ENCODE assay signal across 25 mouse cellular contexts in genomic region chr15:85428140-85428539, GRCm38 (mm10).
DNase-seq lines count a peak whose midpoint lies in the region; ATAC-seq lines count a peak whose summit lies in the region.
"Had no signal": no experiment of that assay in that cellular context is flagged by ENCODE, and none has a peak within 500 bp of the region (broad histone marks: within the 10 kb centered on the region; RNA-seq: fewer than 3 reads in every experiment).

No protein-coding gene starts in this region.

- H3K4me1 ChIP-seq in hindbrain, embryonic 16.5 days (ENCODE audit: control insufficient read depth, insufficient read depth, low read depth, low read length): no peaks in the 10 kb centered on the region
- H3K4me1 ChIP-seq: embryonic facial prominence, embryonic 12.5 days; hindbrain, embryonic 10.5 days; midbrain, embryonic 13.5 days had no signal

- no peak overlapping the region for H3K27ac ChIP-seq in hindbrain, embryonic 16.5 days (ENCODE audit: low read depth, low read length)
- H3K27ac ChIP-seq: embryonic facial prominence, embryonic 12.5 days; gastrocnemius, adult 2 months; heart, embryonic 10.5 days; hindbrain, embryonic 10.5 days; hindbrain, postnatal 0 days; layer of hippocampus, adult 2 months; limb, embryonic 15.5 days; liver, embryonic 14.5 days; midbrain, embryonic 13.5 days had no signal

- intact Hi-C loops in left cerebral cortex, postnatal 14 days (cut with DNase I): no loop called here

- H3K36me3 ChIP-seq in hindbrain, embryonic 16.5 days (ENCODE audit: control insufficient read depth, insufficient read depth, low read length): no peaks in the 10 kb centered on the region
- H3K36me3 ChIP-seq: embryonic facial prominence, embryonic 12.5 days; heart, embryonic 10.5 days; hindbrain, embryonic 10.5 days; limb, embryonic 15.5 days; midbrain, embryonic 13.5 days had no signal

- no peak for ATAC-seq in hindbrain, embryonic 16.5 days
- ATAC-seq: forebrain, postnatal 0 days; hindbrain, postnatal 0 days; intestine, embryonic 16.5 days; midbrain, embryonic 13.5 days had no signal

- H3K27me3 ChIP-seq in hindbrain, embryonic 16.5 days (replicated peaks; ENCODE audit: control insufficient read depth, insufficient read depth, low read length): no peaks in the 10 kb centered on the region
- H3K27me3 ChIP-seq: embryonic facial prominence, embryonic 12.5 days; limb, embryonic 15.5 days; megakaryocyte, embryonic 14.5 days; midbrain, embryonic 13.5 days had no signal

- WGBS in hindbrain, embryonic 16.5 days: 85% methylated on average over 6 of the region's 6 CpGs

- DNase-seq in heart, adult 11 months: peak; percentile 55
- DNase-seq in heart, postnatal 4 days: no peak
- DNase-seq in layer of hippocampus, adult 9-11 months: peak; percentile 32
- no peak for DNase-seq in layer of hippocampus, postnatal 36 days
- DNase-seq in left cerebral cortex, postnatal 14 days (ENCODE audit: low spot score in 2 of 2): peak; percentile 49 to 60
- DNase-seq in right cerebral cortex, postnatal 25 days: peak; percentile 44
- no peak for DNase-seq in embryo, embryonic 10 days (ENCODE audit: low spot score)
- DNase-seq: adrenal gland, postnatal 10 days; cerebellum, adult 9-10 months; forebrain, postnatal 0 days; gastrocnemius, adult 2 months; kidney, postnatal 14 days; lung, embryonic 14.5 days; thymus, postnatal 25 days had no signal

- H3K4me2 ChIP-seq in hindbrain, embryonic 16.5 days (ENCODE audit: low read length): no peak overlapping the region
- H3K4me2 ChIP-seq: embryonic facial prominence, embryonic 12.5 days; limb, embryonic 15.5 days; lung, embryonic 14.5 days; midbrain, embryonic 13.5 days had no signal

- no peak overlapping the region for H3K4me3 ChIP-seq in hindbrain, embryonic 16.5 days (ENCODE audit: low read length)
- H3K4me3 ChIP-seq: embryonic facial prominence, embryonic 12.5 days; gastrocnemius, adult 2 months; heart, embryonic 10.5 days; hindbrain, embryonic 10.5 days; layer of hippocampus, adult 2 months; limb, embryonic 15.5 days; midbrain, embryonic 13.5 days had no signal

- H3K9ac ChIP-seq in hindbrain, embryonic 16.5 days (ENCODE audit: low read depth, low read length): no peak overlapping the region
- H3K9ac ChIP-seq: embryonic facial prominence, embryonic 12.5 days; forebrain, postnatal 0 days; limb, embryonic 15.5 days; liver, embryonic 14.5 days; lung, embryonic 14.5 days; midbrain, embryonic 13.5 days had no signal

- H3K9me3 ChIP-seq in hindbrain, embryonic 16.5 days (ENCODE audit: control insufficient read depth, low read length): no peaks in the 10 kb centered on the region
- H3K9me3 ChIP-seq: embryonic facial prominence, embryonic 12.5 days; heart, embryonic 10.5 days; hindbrain, embryonic 10.5 days; limb, embryonic 15.5 days; megakaryocyte, embryonic 14.5 days; midbrain, embryonic 13.5 days had no signal

Comparison
In these comparisons a context has a peak if more than half of its experiments do, and no peak if none do; other contexts are left out.
1. DNase-seq: peak in heart, adult 11 months (single experiment), layer of hippocampus, adult 9-11 months (single experiment), left cerebral cortex, postnatal 14 days (2 of 2) and right cerebral cortex, postnatal 25 days (single experiment); none in heart, postnatal 4 days (single experiment), layer of hippocampus, postnatal 36 days (0 of 2) and embryo, embryonic 10 days (single experiment).